Mouse (Mus musculus) lung, postnatal 0 days (tissue): ENCODE measurements around the gene Hapln3. TPM values are rescaled to one million over a fixed set of nuclear protein-coding genes. Genes with fewer than 3 reads are reported as not detected.

Experiments
- ATAC-seq: fragments of 200-750 bp; cut with Nextera tagmentation; 2 replicates; pipeline ENCODE4 v1.8.0; 2017; ENCODE audit warnings: moderate library complexity
- DNase-seq: peaks from one replicate; pipeline ENCODE4 v3.0.0-alpha.2; 2016; ENCODE audit warnings: low spot score
- H3K27ac ChIP-seq: fragments of 300-500 bp; sonication (generic); 2 replicates; pipeline ENCODE4 v1.5.1; 2014; ENCODE audit warnings: antibody characterized with exemption, mild to moderate bottlenecking, low read length, mixed read lengths
- H3K27me3 ChIP-seq: fragments of 300-500 bp; sonication (generic); replicated peaks from 2 replicates; pipeline ENCODE4 v1.6.1; 2014; ENCODE audit warnings: low read length, mixed read lengths; ENCODE audit not compliant: insufficient read depth
- H3K36me3 ChIP-seq: fragments of 300-500 bp; sonication (generic); 2 replicates; pipeline ENCODE4 v1.6.1; 2014; ENCODE audit warnings: low read length, mixed read lengths; ENCODE audit not compliant: insufficient read depth
- H3K4me1 ChIP-seq: fragments of 300-500 bp; sonication (generic); 2 replicates; pipeline ENCODE4 v1.6.1; 2014; ENCODE audit warnings: antibody characterized with exemption, low read depth, low read length, mixed read lengths; ENCODE audit not compliant: insufficient read depth
- H3K4me2 ChIP-seq: fragments of 300-500 bp; sonication (generic); replicated peaks from 2 replicates; pipeline ENCODE4 v1.6.1; 2014; ENCODE audit warnings: low read depth, mild to moderate bottlenecking, low read length, moderate library complexity, mixed read lengths
- H3K4me3 ChIP-seq: fragments of 300-500 bp; sonication (generic); 2 replicates; pipeline ENCODE4 v1.5.1; 2014; ENCODE audit warnings: low read depth, low read length
- H3K9ac ChIP-seq: fragments of 300-500 bp; sonication (generic); replicated peaks from 2 replicates; pipeline ENCODE4 v1.6.1; 2014; ENCODE audit warnings: low read depth, mild to moderate bottlenecking
- H3K9me3 ChIP-seq: fragments of 300-500 bp; sonication (generic); 2 replicates; pipeline ENCODE4 v1.6.1; 2016; ENCODE audit warnings: low read length, mixed read lengths
- CTCF ChIP-seq: IDR thresholded peaks from 2 replicates; pipeline ENCODE4 v1.5.1; 2016; ENCODE audit warnings: antibody characterized with exemption, mild to moderate bottlenecking
- EP300 ChIP-seq: IDR thresholded peaks from 2 replicates; pipeline ENCODE4 v1.6.1; 2016; ENCODE audit warnings: antibody characterized with exemption, mild to moderate bottlenecking, control low read depth
- WGBS: fragments of 180-500 bp; shearing (Covaris S2); extraction: QIAGEN DNeasy Blood & Tissue Kit; methylation state at CpG from one replicate; pipeline ENCODE4 v1.1.7; 2014; 5-methylcytosine and 5-hydroxymethylcytosine counted together
- polyA plus RNA-seq: library from polyadenylated mRNA; unstranded; fragments of >200 nt; fragmentation: Nextera tagmentation; extraction: Ambion mirVana; gene quantifications from 2 replicates; pipeline ENCODE4 v1.2.1, GENCODE M21; 2015

Hapln3 gene
- 0.17 TPM in 1 of 2 replicates, not detected in the other for polyA plus RNA-seq

- 5% methylated on average over 19 of the region's 19 CpGs for WGBS
- H3K27me3 ChIP-seq = no peaks in the 10 kb centered on the region
- H3K4me2 ChIP-seq = peak within 1 kb of the TSS; percentile 39
- H3K27ac ChIP-seq = no peak within 1 kb of the TSS
- peaks cover 5% of the 10 kb centered on the region; the same call in 1 of the 2 replicates for H3K4me1 ChIP-seq
- H3K36me3 ChIP-seq = peaks cover 7% of the 10 kb centered on the region; the same call in 1 of the 2 replicates
- no peaks in the 10 kb centered on the region for H3K9me3 ChIP-seq
- peak; percentile 31 for DNase-seq
- ATAC-seq = peak; percentile 27; the same call in 1 of the 2 replicates
- peak within 1 kb of the TSS; percentile 21; the same call in 1 of the 2 replicates for H3K4me3 ChIP-seq
- H3K9ac ChIP-seq = no peak within 1 kb of the TSS
- TF ChIP-seq CTCF (no peak), EP300 (no peak)
Measured at GRCm38 (mm10) chr7:79130843-79131444, at the start of gene Hapln3. TSS of gene Hapln3 (minus strand) at chr7:79131018.

DNA sequence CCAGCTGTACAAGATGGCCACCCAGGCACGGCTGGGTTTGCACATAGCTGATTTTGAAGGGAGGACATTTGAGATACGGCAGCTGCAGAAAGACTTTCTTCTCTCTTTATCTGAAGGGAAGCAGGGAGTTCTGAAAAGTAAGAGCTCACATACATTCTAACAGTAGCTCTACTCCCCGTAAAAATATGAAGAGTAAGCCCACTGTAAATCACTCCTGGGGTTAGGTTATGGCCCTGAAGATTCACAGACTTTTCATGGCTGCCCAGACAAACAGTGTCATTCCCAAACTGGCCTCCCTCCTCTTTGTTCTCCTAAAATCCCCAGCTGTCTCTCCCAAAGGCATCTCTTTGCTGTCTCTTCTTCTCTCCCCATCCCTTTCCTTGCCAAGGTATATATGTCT, 43.0 kb upstream of the Hapln3 start:
- no peaks in the 10 kb centered on the region for H3K36me3 ChIP-seq
- no peak overlapping the region for H3K4me3 ChIP-seq
- no peaks in the 10 kb centered on the region for H3K4me1 ChIP-seq
- WGBS = 69% methylated on average over 3 of the region's 3 CpGs
- ATAC-seq (no peak), DNase-seq (no peak)
- H3K4me2 ChIP-seq = no peak overlapping the region
- H3K9me3 ChIP-seq = no peaks in the 10 kb centered on the region
- no peak overlapping the region for H3K9ac ChIP-seq
- TF ChIP-seq EP300 = no peak
- TF ChIP-seq CTCF = no peak
- no peaks in the 10 kb centered on the region for H3K27me3 ChIP-seq
- no peak overlapping the region for H3K27ac ChIP-seq

GRCm38 (mm10) chr7:79171782-79172181, 41.0 kb upstream of the Hapln3 start:
- Histone ChIP-seq H3K4me3 (no peak overlapping the region), H3K9me3 (no peaks in the 10 kb centered on the region), H3K4me1 (no peaks in the 10 kb centered on the region), H3K36me3 (no peaks in the 10 kb centered on the region), H3K27me3 (no peaks in the 10 kb centered on the region), H3K9ac (no peak overlapping the region), H3K4me2 (no peak overlapping the region), H3K27ac (no peak overlapping the region)
- TF ChIP-seq EP300 (no peak), CTCF (no peak)
- no peak for ATAC-seq
- DNase-seq = no peak
- 75% methylated on average over 1 of the region's 1 CpGs for WGBS

- WGBS = 82% methylated on average over 14 of the region's 14 CpGs
- H3K4me2 ChIP-seq = no peak overlapping the region
- no peak for ATAC-seq
- no peaks in the 10 kb centered on the region for H3K4me1 ChIP-seq
- no peaks in the 10 kb centered on the region for H3K9me3 ChIP-seq
- H3K9ac ChIP-seq = no peak overlapping the region
- H3K27ac ChIP-seq = no peak overlapping the region
- no peaks in the 10 kb centered on the region for H3K27me3 ChIP-seq
- no peak overlapping the region for H3K4me3 ChIP-seq
- no peak for DNase-seq
- H3K36me3 ChIP-seq = no peaks in the 10 kb centered on the region
- TF ChIP-seq CTCF (no peak), EP300 (no peak)
Measured at GRCm38 (mm10) chr7:79167006-79167562, 36.3 kb upstream of the Hapln3 start.

DNA sequence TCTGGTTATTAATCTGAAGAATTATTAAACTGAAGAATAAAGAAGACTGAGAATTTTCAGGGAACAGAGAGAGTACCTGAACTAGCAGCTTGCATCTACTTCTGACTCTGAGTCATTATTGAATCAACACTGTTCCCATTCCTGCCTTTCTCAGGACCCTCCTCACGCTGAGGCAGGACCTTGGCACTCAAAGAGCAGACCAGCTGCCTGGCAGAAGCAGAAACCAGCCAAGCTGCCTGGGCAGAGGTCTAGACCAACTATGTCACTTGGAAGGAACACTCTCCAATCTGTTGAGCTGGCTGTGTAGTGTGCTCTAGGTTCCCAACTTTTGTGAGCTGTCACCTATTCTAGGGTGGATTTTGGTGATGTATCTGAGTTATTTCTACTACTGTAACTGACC, 28.6 kb upstream of the Hapln3 start:
- Histone ChIP-seq H3K27ac (no peak overlapping the region), H3K27me3 (no peaks in the 10 kb centered on the region), H3K36me3 (no peaks in the 10 kb centered on the region), H3K9me3 (no peaks in the 10 kb centered on the region), H3K9ac (no peak overlapping the region), H3K4me1 (no peaks in the 10 kb centered on the region), H3K4me3 (no peak overlapping the region), H3K4me2 (no peak overlapping the region)
- no peak for TF ChIP-seq CTCF
- TF ChIP-seq EP300 = no peak
- no peak for DNase-seq
- 43% methylated on average over 1 of the region's 1 CpGs for whole genome bisulfite sequencing
- ATAC-seq = no peak

GRCm38 (mm10) chr7:79149522-79149921, 18.7 kb upstream of the Hapln3 start:
- Histone ChIP-seq H3K27me3 (no peaks in the 10 kb centered on the region), H3K4me1 (no peaks in the 10 kb centered on the region), H3K4me3 (no peak overlapping the region), H3K4me2 (no peak overlapping the region), H3K9me3 (no peaks in the 10 kb centered on the region), H3K27ac (no peak overlapping the region), H3K9ac (no peak overlapping the region), H3K36me3 (no peaks in the 10 kb centered on the region)
- ATAC-seq = no peak
- no peak for TF ChIP-seq CTCF
- no peak for TF ChIP-seq EP300
- no peak for DNase-seq
- WGBS = 39% methylated on average over 6 of the region's 6 CpGs
